Mouse (Mus musculus) C2C12 (cell line): ENCODE measurements around the gene Arhgap17.

Experiments
- CEBPB ChIP-seq: IDR thresholded peaks from one replicate; pipeline ENCODE4 v1.6.1; 2011; ENCODE audit warnings: low read depth, mild to moderate bottlenecking, control low read depth, moderate library complexity
- CTCF ChIP-seq: IDR thresholded peaks from one replicate; pipeline ENCODE4 v1.5.1; 2011; ENCODE audit not compliant: control insufficient read depth, insufficient read depth, insufficient read length
- MAX ChIP-seq: IDR thresholded peaks from one replicate; pipeline ENCODE4 v1.6.1; 2011; ENCODE audit warnings: mild to moderate bottlenecking, control low read depth
- MYOG ChIP-seq: IDR thresholded peaks from one replicate; pipeline ENCODE4 v1.6.1; 2011; ENCODE audit not compliant: control insufficient read depth, insufficient read length; ENCODE audit errors: extremely low read depth

DNA sequence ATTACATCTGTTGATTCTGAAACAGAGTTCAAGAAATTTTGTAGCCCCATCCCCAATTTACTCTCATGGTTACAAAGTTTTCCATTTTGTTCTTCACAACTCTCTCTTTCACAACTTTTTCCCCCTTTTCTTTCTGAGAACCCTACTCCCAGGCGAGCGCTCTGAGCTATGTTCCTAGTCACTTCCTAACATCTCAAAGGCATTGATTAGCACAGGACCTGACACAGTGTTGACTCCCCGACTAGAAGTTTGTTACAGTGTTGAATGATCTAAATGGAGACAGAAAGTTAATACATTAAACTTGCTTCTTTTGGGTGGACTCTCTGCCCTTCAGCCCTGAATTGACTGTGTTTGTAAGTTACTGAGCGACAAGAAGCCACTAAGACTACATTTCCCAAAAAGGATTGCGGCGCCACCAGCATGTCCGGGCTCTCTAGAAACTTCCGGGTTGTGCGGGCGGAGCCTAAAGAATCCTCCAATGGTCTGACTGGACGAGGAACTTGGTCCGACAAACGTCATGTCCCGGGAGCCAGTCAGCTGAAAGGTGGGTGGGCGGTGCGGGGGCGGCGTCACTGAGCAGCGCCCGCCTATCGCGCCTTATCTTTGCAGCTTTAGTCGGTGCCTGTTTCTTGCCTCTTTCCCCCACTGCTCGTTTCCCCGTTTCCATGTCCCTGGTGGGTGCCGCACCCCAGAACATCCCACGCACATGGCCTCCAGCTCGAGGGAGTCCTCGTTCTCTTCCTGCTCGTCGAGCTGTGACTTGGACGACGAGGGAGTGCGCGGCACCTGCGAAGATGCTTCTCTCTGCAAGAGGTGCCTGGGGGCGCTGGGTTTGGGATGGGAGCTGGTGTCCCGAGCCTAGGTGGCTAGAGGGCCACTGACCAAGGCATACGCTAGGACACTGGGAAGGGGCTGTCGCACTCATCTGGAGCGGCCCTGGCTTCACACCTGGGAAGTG, 8.0 kb upstream of the Arhgap17 start:
- TF ChIP-seq CTCF (no peak), CEBPB (no peak), MAX (no peak), MYOG (no peak)
